Mouse (Mus musculus): Measurements from ENCODE around the gene Trit1.

Gene Trit1

GRCm38 (mm10) chr4:123050681-123051211 is 34.3 kb downstream of the Trit1 start:
- no peak for DNase-seq (ENCODE audit: low spot score)

DNA sequence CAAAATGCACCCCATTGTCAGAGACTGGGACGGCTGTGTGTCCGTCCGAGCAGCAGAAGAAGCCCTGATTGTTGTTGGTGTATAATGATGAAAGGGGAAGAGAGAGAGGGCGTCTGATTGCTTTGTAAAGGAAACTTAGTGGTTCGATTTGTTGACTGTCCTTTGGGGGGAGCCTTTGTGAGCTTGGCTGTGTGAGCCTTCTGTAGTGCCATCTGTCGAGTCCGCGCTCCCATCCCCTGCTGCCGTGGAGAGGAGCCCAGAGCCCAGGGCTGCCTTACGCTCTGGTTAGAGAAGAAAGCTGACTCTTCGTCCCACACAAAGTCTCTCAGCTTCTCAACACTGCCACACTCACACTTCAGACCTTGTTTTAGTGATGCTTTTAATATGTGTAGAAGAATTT is 36.8 kb downstream of the Trit1 start:
- no peak for DNase-seq (ENCODE audit: low spot score)

GRCm38 (mm10) chr4:123054172-123054790 is 37.9 kb downstream of the Trit1 start:
- no peak for DNase-seq (ENCODE audit: low spot score)

DNA sequence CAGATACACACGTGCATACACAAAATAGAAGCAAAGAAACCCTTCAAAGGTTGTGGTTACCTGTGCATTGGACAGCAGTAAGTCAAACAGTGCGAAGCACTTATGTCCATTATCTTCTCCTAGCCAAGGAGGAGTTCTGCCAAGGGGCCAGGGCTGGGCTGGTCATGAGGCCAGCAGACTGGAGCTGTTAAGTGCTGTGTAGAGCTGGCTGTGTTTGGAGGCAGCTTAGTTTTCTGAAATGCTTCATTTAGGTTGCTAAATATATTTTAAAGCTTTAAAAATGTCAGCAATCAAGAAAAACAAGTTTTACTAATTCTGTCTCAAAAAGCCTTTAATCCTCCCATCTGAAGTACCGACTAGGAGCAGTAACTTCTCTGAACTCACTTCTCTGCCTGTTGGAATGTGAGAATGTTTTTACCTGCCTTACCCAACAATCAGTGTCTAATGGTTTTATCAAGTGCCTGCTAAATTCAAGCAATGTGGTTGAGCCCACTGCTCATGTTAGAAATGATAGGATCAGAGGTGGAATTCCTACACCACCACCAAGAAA is 40.2 kb downstream of the Trit1 start:
- no peak for DNase-seq (ENCODE audit: low spot score)

DNA sequence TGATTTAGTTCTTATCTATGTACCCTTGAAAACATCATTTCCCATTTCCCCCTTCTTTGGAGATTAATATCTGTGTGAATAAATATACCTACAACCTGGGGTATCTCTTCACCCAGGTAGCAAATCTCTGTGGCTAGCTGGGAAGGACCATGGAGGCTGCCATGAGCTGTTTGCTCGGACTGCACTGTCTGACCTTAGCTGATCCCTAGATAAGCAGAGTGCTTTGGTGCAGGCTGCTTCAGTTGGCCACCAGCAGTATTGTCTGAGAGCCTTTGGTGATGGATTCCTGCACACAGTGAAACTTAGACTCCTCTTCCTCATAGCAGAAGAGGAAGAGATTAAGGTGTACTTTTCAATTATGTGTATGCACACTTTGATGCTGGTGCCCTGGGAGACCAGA is 41.6 kb downstream of the Trit1 start:
- DNase-seq (ENCODE audit: low spot score) = no peak

GRCm38 (mm10) chr4:123061744-123062143 is 45.3 kb downstream of the Trit1 start:
- DNase-seq (ENCODE audit: low spot score) = no peak

DNA sequence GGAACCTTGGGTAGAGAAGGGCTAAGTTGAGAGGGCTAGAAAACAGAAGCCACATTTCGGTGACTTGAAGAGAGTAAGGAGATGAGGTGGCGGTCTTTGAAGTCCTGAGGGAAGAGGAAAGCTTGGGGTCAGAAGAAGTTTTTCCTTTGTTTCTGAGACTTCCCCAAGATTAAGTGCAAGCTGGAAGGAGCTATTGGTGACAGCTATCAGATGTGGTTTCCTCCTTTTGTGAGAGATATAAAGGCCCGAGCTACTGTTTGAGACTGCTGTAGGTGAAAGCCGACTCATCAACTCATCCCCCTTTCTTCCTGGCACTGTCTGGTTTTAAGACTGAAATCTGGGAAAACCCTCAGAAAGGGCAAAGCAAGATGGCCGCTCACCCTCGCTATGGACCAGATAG is 52.2 kb downstream of the Trit1 start:
- no peak for DNase-seq (ENCODE audit: low spot score)

GRCm38 (mm10) chr4:123071266-123071966 is 55.0 kb downstream of the Trit1 start:
- DNase-seq (ENCODE audit: low spot score) = peak; percentile 17

GRCm38 (mm10) chr4:123076928-123077327 is 60.5 kb downstream of the Trit1 start:
- DNase-seq (ENCODE audit: low spot score) = no peak

GRCm38 (mm10) chr4:123078231-123078630 is 61.8 kb downstream of the Trit1 start:
- peak; percentile 50 for DNase-seq (ENCODE audit: low spot score)

- DNase-seq (ENCODE audit: low spot score) = no peak
Measured at GRCm38 (mm10) chr4:123080791-123081190, 64.4 kb downstream of the Trit1 start.

DNA sequence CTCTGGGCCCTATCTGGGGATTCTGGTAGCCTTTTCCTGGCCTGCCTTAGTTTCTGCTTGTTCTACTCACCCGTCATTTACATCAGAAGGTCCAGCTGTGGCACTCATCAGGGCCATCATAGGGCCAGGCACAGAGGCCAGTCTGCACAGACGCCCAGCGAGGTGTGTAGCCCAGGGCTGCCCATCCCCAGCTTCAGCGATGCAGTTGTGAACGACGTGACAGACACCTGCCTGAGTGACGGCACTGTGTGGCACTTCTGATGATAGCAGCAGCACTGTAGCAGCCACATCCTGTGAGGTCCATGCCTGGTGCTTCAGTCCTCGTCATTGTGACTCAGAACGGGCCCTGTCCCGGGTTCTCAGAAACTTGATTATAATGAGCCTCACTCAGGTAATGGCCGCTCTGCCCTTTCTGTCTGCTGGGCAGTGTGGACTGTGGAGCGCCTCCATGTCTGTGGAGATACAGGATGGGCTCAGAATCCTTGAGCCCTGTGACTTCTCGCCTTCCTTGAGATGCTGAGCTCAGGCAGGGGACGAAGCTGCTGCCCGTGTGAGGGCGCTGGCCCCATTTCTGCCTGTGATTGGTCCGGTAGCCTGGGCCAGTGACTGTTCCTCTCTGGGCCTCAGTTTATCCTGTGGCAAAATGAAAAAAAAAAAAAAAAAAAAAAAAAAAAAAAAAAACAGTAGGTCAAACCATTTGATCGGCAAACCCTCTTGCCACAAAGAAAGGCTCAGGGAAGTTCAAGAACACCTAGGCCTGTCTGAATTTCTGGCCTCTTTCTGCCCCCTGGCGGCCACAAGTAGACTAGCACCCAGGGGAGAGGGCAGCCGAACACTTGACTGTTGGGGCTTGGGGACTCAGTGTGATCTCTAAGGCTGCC is 66.1 kb downstream of the Trit1 start:
- peak; percentile 56 for DNase-seq (ENCODE audit: low spot score)

DNA sequence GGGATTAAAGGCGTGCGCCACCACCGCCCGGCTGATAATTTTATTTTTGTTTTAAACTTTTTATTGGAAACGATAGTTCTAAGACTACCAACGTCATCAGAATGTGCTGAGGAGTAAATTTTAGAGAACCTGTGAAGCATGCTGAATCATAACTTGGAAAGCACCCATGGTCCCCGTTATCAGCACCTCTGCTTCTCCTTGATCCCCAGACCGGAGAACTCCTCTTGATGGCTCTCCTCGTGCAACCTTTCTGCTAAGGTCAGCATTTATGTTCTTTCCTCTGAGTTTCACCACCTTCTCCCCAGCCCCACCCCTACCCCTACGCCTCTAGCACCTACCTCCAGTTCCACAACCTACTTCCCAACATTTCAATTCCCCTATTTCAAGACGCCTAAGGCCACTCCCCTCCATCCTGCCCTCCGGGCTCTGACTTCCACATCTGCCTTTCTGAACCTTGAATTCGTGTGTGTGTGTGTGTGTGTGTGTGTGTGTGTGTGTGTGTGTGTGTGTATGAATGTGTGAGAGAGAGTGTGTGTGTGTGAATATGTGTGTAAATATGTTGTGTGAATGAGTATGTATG is 67.0 kb downstream of the Trit1 start:
- no peak for DNase-seq (ENCODE audit: low spot score)

GRCm38 (mm10) chr4:123085290-123085689 is 68.9 kb downstream of the Trit1 start:
- no peak for DNase-seq (ENCODE audit: low spot score)

DNA sequence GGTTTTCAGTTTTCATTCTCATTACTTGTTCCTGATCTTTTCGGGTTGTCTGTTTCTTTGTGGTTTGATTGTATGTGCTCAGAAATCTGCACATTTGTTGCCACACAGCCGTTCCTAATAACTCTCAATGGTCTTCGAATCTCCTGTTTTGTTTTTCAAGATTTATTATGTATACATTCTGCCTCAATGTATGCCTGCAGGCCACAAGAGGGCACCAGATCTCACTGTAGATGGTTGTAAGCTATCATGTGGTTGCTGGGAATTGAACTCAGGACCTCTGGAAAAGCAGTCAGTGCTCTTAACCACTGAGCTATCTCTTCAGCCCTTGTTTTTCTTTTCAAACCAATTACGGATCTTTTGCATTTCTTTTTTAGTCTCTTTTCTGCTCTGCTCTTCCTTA is 70.0 kb downstream of the Trit1 start:
- no peak for DNase-seq (ENCODE audit: low spot score)

DNA sequence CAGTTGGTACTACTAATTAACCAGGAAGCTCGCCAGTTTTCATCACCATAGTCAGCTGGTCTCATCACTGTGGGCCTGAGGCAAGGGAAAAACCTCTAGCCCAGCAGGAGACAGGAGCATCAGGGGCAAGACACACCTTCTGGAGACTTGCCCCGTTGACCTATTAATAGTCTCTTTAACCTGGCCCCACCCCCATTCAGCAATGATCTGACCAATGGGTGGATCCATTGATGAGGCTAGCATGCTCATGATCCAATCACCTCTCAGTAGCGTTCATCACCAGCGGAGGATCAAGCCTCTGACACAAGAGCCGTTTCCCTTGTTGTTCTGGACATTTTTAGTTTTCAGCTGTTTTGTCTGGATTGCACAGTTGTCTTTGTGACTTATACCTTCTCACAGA is 76.2 kb downstream of the Trit1 start:
- DNase-seq (ENCODE audit: low spot score) = no peak

GRCm38 (mm10) chr4:123093064-123093776 is 76.8 kb downstream of the Trit1 start:
- DNase-seq (ENCODE audit: low spot score) = no peak

DNA sequence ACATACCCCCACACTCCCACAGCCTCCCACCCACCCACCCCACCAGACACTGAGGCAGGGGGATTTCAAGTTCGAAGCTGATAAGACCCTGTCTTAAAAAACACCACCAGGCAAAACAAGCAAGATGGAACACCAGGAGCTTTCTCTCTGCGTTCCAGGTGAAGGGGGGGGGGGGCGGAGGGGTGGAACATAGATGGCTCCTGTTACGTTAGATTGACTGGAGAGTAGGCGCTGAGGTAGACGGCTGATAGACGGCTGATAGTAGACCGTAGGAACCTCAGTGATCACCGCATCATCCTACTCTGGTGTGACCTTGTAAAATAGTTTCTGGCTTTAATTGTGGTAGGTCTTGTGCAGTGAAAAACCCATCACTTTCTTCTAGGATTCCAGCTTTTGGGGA is 77.5 kb downstream of the Trit1 start:
- DNase-seq (ENCODE audit: low spot score) = no peak

Measured in c-Kit-positive CD71-positive TER-119-positive erythroid progenitor cells, embryonic 14.5 days (primary cell).